Mouse (Mus musculus) CH12.LX (cell line): Measurements from ENCODE around the gene Olfr320. TPM values are rescaled to one million over a fixed set of nuclear protein-coding genes. Genes with fewer than 3 reads are reported as not detected.

ENCODE experiments used
- DNase-seq: peaks from one replicate; pipeline ENCODE4 v3.0.0-alpha.2; 2013; ENCODE audit errors: extremely low read depth
- H3K27ac ChIP-seq: 2 replicates; pipeline ENCODE4 v1.5.1; 2012; ENCODE audit warnings: low read depth, mild to moderate bottlenecking, control low read depth, moderate library complexity; ENCODE audit not compliant: insufficient read depth
- H3K27me3 ChIP-seq: replicated peaks from 2 replicates; pipeline ENCODE3; 2012; ENCODE audit warnings: inconsistent platforms
- H3K36me3 ChIP-seq, 2 experiments: replicated peaks in 1 of 2; 2 replicates each; pipeline versions ENCODE3 to v1.6.1; 2012; ENCODE audit warnings: inconsistent platforms in 1 of 2, low read length in 1 of 2, mild to moderate bottlenecking in 1 of 2, mixed read lengths in 1 of 2, moderate library complexity in 1 of 2; ENCODE audit not compliant: control insufficient read depth in 1 of 2, insufficient read depth in 1 of 2
- H3K4me1 ChIP-seq, 2 experiments: 2 replicates each; pipeline ENCODE4 v1.6.1; 2012; ENCODE audit warnings: inconsistent platforms in 1 of 2, moderate library complexity in 1 of 2; ENCODE audit not compliant: insufficient read depth in 2 of 2, control insufficient read depth in 1 of 2
- H3K4me2 ChIP-seq: 2 replicates; pipeline ENCODE4 v1.6.1; 2012; ENCODE audit warnings: low read depth, mild to moderate bottlenecking, control low read depth; ENCODE audit not compliant: poor library complexity, insufficient read depth, severe bottlenecking
- H3K4me3 ChIP-seq, 3 experiments: fragments of 150-350 bp in 1 of 3; sonication (generic) in 1 of 3; replicated peaks in 1 of 3; 2 replicates each; pipeline versions ENCODE3 to v1.5.1; 2011 to 2012; ENCODE audit warnings: low read depth in 2 of 3, low read length in 2 of 3, mild to moderate bottlenecking in 2 of 3, moderate library complexity in 2 of 3, control low read depth in 1 of 3, improper control_type of control experiment in 1 of 3, inconsistent platforms in 1 of 3, mixed read lengths in 1 of 3; ENCODE audit not compliant: poor library complexity in 1 of 3
- H3K79me2 ChIP-seq: replicated peaks from 2 replicates; pipeline ENCODE4 v1.6.1; 2012; ENCODE audit warnings: mild to moderate bottlenecking, moderate library complexity; ENCODE audit not compliant: control insufficient read depth, poor library complexity, insufficient read depth, severe bottlenecking; ENCODE audit errors: extremely low read depth
- H3K9ac ChIP-seq: 2 replicates; pipeline ENCODE4 v1.6.1; 2012; ENCODE audit warnings: low read depth, mild to moderate bottlenecking, control low read depth, moderate library complexity; ENCODE audit not compliant: insufficient read depth
- H3K9me3 ChIP-seq: replicated peaks from 2 replicates; pipeline ENCODE3; 2012; ENCODE audit warnings: low read length, inconsistent platforms, mixed read lengths
- BHLHE40 ChIP-seq: IDR thresholded peaks from 2 replicates; pipeline ENCODE4 v1.6.1; 2011; ENCODE audit warnings: mild to moderate bottlenecking, low read depth, low read length, improper control_type of control experiment
- CHD2 ChIP-seq: IDR thresholded peaks from 2 replicates; pipeline ENCODE4 v1.6.1; 2011; ENCODE audit warnings: low read length, improper control_type of control experiment
- CTCF ChIP-seq, 2 experiments: IDR thresholded peaks in 1 of 2; conservative IDR thresholded peaks in 1 of 2; 2 replicates each; pipeline ENCODE4 v1.5.1; 2011 to 2012; ENCODE audit warnings: low read depth in 2 of 2, low read length in 2 of 2, improper control_type of control experiment in 1 of 2, inconsistent platforms in 1 of 2, mild to moderate bottlenecking in 1 of 2, moderate library complexity in 1 of 2
- EP300 ChIP-seq: IDR thresholded peaks from 2 replicates; pipeline ENCODE4 v1.6.1; 2011; ENCODE audit warnings: low read length, improper control_type of control experiment
- ETS1 ChIP-seq: conservative IDR thresholded peaks from 2 replicates; pipeline ENCODE4 v1.6.1; 2012; ENCODE audit warnings: low read depth, mild to moderate bottlenecking, inconsistent platforms, low read length, improper control_type of control experiment, moderate library complexity
- HCFC1 ChIP-seq: IDR thresholded peaks from 2 replicates; pipeline ENCODE4 v1.6.1; 2012; ENCODE audit warnings: low read depth, mild to moderate bottlenecking, inconsistent platforms, low read length, improper control_type of control experiment
- IRF4 ChIP-seq: IDR thresholded peaks from 2 replicates; pipeline ENCODE4 v1.6.1; 2014; ENCODE audit warnings: low read depth, mild to moderate bottlenecking, inconsistent platforms, low read length, improper control_type of control experiment
- JUN ChIP-seq: IDR thresholded peaks from 2 replicates; pipeline ENCODE4 v1.6.1; 2011; ENCODE audit warnings: low read depth, mild to moderate bottlenecking, low read length, improper control_type of control experiment, moderate library complexity; ENCODE audit not compliant: insufficient read depth
- JUND ChIP-seq: conservative IDR thresholded peaks from 2 replicates; pipeline ENCODE4 v1.6.1; 2011; ENCODE audit warnings: low read depth, low read length, improper control_type of control experiment
- MAFK ChIP-seq: IDR thresholded peaks from 2 replicates; pipeline ENCODE4 v1.6.1; 2011; ENCODE audit warnings: low read length, improper control_type of control experiment; ENCODE audit not compliant: insufficient replicate concordance
- MAX ChIP-seq: IDR thresholded peaks from 2 replicates; pipeline ENCODE4 v1.6.1; 2011; ENCODE audit warnings: low read length, improper control_type of control experiment
- MAZ ChIP-seq: IDR thresholded peaks from 2 replicates; pipeline ENCODE4 v1.6.1; 2012; ENCODE audit warnings: low read depth, mild to moderate bottlenecking, inconsistent platforms, low read length, improper control_type of control experiment, moderate library complexity
- MXI1 ChIP-seq: IDR thresholded peaks from 2 replicates; pipeline ENCODE4 v1.6.1; 2011; ENCODE audit warnings: mild to moderate bottlenecking, low read depth, low read length, improper control_type of control experiment
- PAX5 ChIP-seq: IDR thresholded peaks from 2 replicates; pipeline ENCODE4 v1.6.1; 2012; ENCODE audit warnings: low read length, inconsistent platforms, mixed read lengths
- POLR2AphosphoS2 ChIP-seq: IDR thresholded peaks from 2 replicates; pipeline ENCODE4 v1.6.1; 2011; ENCODE audit warnings: low read depth, low read length, improper control_type of control experiment
- RCOR1 ChIP-seq: conservative IDR thresholded peaks from 2 replicates; pipeline ENCODE4 v1.6.1; 2012; ENCODE audit warnings: low read depth, mild to moderate bottlenecking, inconsistent platforms, low read length, improper control_type of control experiment
- SIN3A ChIP-seq: IDR thresholded peaks from 2 replicates; pipeline ENCODE4 v1.6.1; 2012; ENCODE audit warnings: low read length, improper control_type of control experiment, inconsistent platforms
- TBP ChIP-seq: conservative IDR thresholded peaks from 2 replicates; pipeline ENCODE4 v1.6.1; 2011; ENCODE audit warnings: low read depth, low read length, improper control_type of control experiment
- USF2 ChIP-seq: conservative IDR thresholded peaks from 2 replicates; pipeline ENCODE4 v1.6.1; 2011; ENCODE audit warnings: low read depth, low read length, improper control_type of control experiment
- ZC3H11A ChIP-seq: IDR thresholded peaks from 2 replicates; pipeline ENCODE4 v1.6.1; 2012; ENCODE audit warnings: low read depth, mild to moderate bottlenecking, inconsistent platforms, low read length, improper control_type of control experiment
- ZNF384 ChIP-seq: IDR thresholded peaks from 2 replicates; pipeline ENCODE4 v1.6.1; 2012; ENCODE audit warnings: low read depth, low read length, improper control_type of control experiment, inconsistent platforms
- dilution Hi-C: fragments of 300-500 bp; cut with MboI; formaldehyde crosslinking; loops from 2 replicates; pipeline ENCODE4 v1.14.3; 2020; ENCODE audit warnings: low sequenced_read_pairs; ENCODE audit not compliant: extremely low pct_unique_long_range_greater_than_20kb, extremely low pct_ligation_motif_present
- in situ Hi-C: fragments of 300-500 bp; cut with MboI; formaldehyde crosslinking; loops from 3 replicates; pipeline ENCODE4 v1.14.3; 2019; ENCODE audit warnings: low sequenced_read_pairs, low pct_ligation_motif_present, low pct_unique_long_range_greater_than_20kb, mixed read lengths
- polyA plus RNA-seq: library from polyadenylated mRNA; unstranded; fragments of >175 nt; gene quantifications from 2 replicates; pipeline ENCODE4 v1.2.1, GENCODE M21; 2012; ENCODE audit warnings: low read depth; ENCODE audit not compliant: insufficient read length
- total RNA-seq, 2 experiments: library from RNA; depleted of rRNA; stranded (reverse); fragments of 300-350 nt in 1 of 2; fragments of >200 nt in 1 of 2; gene quantifications; 2 replicates each; pipeline ENCODE4 v1.2.3; 2012 to 2014

The Olfr320 gene
- total RNA-seq (2012; rRNA removed) (not detected in 2 replicates), total RNA-seq (2014; rRNA removed) (not detected in 2 replicates), polyA plus RNA-seq (not detected in 2 replicates)

DNA sequence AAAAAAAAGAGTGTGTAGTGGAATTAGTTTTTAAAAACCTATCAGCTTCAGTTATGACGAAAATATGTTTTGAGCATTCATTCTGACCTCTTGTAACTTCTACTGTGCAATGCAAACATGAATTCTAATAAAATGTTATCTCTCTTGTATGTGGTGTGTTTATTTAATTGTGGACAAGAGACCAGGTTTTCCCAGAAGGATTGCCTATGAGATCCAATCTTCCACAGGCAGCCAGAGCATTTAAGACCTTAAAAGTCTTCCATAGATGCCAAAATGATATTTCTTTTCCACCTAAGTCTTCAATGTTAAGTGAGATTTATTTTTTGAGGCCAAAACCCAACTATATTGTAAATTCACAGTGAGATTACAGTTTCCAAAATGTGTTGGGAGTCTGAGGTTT, at the start of gene Olfr320:
Olfr320 (plus strand) TSS at position 301 of the 400 bp plus-strand sequence.
- Histone ChIP-seq H3K9ac (no peak within 1 kb of the TSS), H3K4me3 (no peak within 1 kb of the TSS), H3K27me3 (peaks cover 39% of the 10 kb centered on the region), H3K4me2 (no peak within 1 kb of the TSS), H3K9me3 (no peaks in the 10 kb centered on the region), H3K27ac (no peak within 1 kb of the TSS), H3K79me2 (no peaks in the 10 kb centered on the region), H3K4me1 (no peaks in the 10 kb centered on the region), H3K36me3 (no peaks in the 10 kb centered on the region)
- TF ChIP-seq CTCF (conservative IDR thresholded peaks at IDR 0.05 in 1 of 2, IDR thresholded peaks at IDR 0.05 in 1 of 2; ENCODE audit: low read depth in 2 of 2, low read length in 2 of 2) = no peak
- TF ChIP-seq MXI1 = no peak
- TF ChIP-seq USF2 = no peak
- no peak for TF ChIP-seq ETS1
- no peak for TF ChIP-seq ZNF384
- TF ChIP-seq IRF4 = no peak
- no peak for TF ChIP-seq BHLHE40
- TF ChIP-seq JUND = no peak
- no peak for TF ChIP-seq POLR2AphosphoS2
- no peak for TF ChIP-seq MAX
- TF ChIP-seq MAZ = no peak
- TF ChIP-seq TBP = no peak
- TF ChIP-seq RCOR1 = no peak
- dilution Hi-C loops (no loop called here), in situ Hi-C loops (no loop called here)
- DNase-seq = no peak

DNA sequence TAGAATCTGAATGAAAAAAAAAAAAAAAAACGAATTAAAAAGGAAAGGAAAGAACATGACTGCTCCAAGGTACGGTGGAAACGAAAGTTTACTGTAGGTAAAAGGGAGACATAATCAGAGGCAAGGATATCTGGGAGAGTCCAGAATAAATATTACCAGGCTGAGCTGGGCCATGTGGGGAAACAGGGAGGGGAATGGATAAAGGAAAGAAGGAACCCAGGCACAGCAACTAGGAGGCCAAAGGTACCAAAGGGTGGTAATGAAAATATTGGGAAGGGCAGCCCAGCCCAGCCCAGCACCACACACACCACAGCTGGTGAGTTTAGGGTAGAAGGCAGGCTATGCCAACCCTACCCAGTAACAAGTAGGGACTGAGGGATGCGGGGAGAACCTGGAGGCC, 46.0 kb upstream of the Olfr320 start:
- H3K27me3 ChIP-seq = peaks cover 85% of the 10 kb centered on the region
- no peak for TF ChIP-seq CTCF (conservative IDR thresholded peaks at IDR 0.05 in 1 of 2, IDR thresholded peaks at IDR 0.05 in 1 of 2; ENCODE audit: low read depth in 2 of 2, low read length in 2 of 2)
- TF ChIP-seq ZNF384 = no peak
- no peak for TF ChIP-seq MAFK
- TF ChIP-seq MAZ = no peak
- TF ChIP-seq EP300 = no peak
- no peak for TF ChIP-seq RCOR1
- TF ChIP-seq SIN3A = no peak
- TF ChIP-seq ZC3H11A = no peak
- TF ChIP-seq HCFC1 = no peak
- no peak for TF ChIP-seq CHD2
- TF ChIP-seq JUN = no peak
- TF ChIP-seq USF2 = no peak
- no peak for TF ChIP-seq PAX5
- no peak for TF ChIP-seq BHLHE40
- TF ChIP-seq, all 38 proteins: peak for 0
- no peak overlapping the region for H3K9ac ChIP-seq
- no peaks in the 10 kb centered on the region for H3K9me3 ChIP-seq
- no peak for DNase-seq
- H3K4me2 ChIP-seq = no peak overlapping the region
- H3K4me1 ChIP-seq = no peaks in the 10 kb centered on the region
- in situ Hi-C loops (loop anchor here (25.0 kb wide), 1 partner anchor 698 kb away; no protein-coding TSS in a partner anchor), dilution Hi-C loops (no loop called here)
- no peak overlapping the region for H3K4me3 ChIP-seq
- no peak overlapping the region for H3K27ac ChIP-seq
- no peaks in the 10 kb centered on the region for H3K79me2 ChIP-seq
- no peaks in the 10 kb centered on the region for H3K36me3 ChIP-seq
